Mouse (Mus musculus): ENCODE measurements around the gene Olfr713. TPM values are rescaled to one million over a fixed set of nuclear protein-coding genes. Genes with fewer than 3 reads are reported as not detected.

The Olfr713 gene
- polyA plus RNA-seq (2012; ENCODE audit: insufficient read depth, insufficient read length, low replicate concordance, missing spikeins): not detected in 2 replicates

DNA sequence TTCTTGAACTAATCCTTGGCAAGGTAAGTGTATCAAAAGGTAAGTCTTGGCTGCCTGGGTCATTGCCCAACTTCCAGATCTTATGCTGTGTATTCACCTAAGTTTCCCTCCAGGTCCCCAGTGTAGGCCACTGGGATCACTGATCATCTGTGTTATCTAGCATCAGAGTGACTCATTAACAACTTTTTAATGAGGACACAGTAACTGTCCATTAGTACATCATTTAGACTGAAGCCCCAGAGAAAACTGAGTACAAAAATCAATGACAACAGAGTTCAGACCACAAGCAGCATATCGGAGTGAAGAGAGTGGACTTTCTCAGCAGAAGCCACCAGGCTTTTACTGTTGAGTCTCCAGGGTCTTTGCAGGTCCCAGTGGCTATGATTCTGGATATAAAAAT is at the start of gene Olfr713:
Gene Olfr713, plus strand, starts transcription at position 301 of the 400 bp plus-strand sequence.
- Histone ChIP-seq H3K27ac (ENCODE audit: insufficient read depth, low read depth, low read length) (no peak within 1 kb of the TSS), H3K4me3 (ENCODE audit: insufficient read depth, low read depth, low read length) (no peak within 1 kb of the TSS), H3K4me1 (ENCODE audit: control insufficient read depth, insufficient read depth, low read length) (no peaks in the 10 kb centered on the region)
- 95% methylated on average over 1 of the region's 1 CpGs for WGBS
- TF ChIP-seq POLR2A (IDR thresholded peaks at IDR 0.05; ENCODE audit: insufficient read depth, low read depth, low read length) (no peak), CTCF (IDR thresholded peaks at IDR 0.05; ENCODE audit: insufficient read depth, low read depth, low read length) (no peak)

DNA sequence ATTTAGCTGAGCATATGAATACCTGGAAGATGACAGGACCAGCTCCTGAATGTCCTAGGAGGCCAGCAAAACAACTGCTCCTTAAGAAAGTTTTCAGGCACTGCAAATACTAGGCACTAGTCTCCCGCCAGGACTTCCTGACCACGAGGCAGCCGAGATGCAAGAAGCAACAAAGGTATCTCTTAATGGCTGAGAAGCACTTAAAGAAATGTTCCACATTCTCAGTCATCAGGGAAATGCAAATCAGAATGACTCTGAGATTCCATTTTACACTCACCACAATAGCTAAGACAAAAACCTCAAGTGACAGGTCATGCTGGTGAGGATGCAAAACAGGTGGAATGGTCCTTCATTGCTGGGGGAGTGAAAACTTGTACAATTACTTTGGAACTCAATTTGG is 45.7 kb upstream of the Olfr713 start:
- TF ChIP-seq CTCF (IDR thresholded peaks at IDR 0.05; ENCODE audit: insufficient read depth, low read depth, low read length): no peak
- TF ChIP-seq POLR2A (IDR thresholded peaks at IDR 0.05; ENCODE audit: insufficient read depth, low read depth, low read length): no peak
- 96% methylated on average over 3 of the region's 3 CpGs for WGBS
- H3K4me3 ChIP-seq (ENCODE audit: insufficient read depth, low read depth, low read length): no peak overlapping the region

GRCm38 (mm10) chr7:107000798-107001197 is 30.2 kb upstream of the Olfr713 start:
- no peak for TF ChIP-seq POLR2A (IDR thresholded peaks at IDR 0.05; ENCODE audit: insufficient read depth, low read depth, low read length)
- TF ChIP-seq CTCF (IDR thresholded peaks at IDR 0.05; ENCODE audit: insufficient read depth, low read depth, low read length): no peak
- Histone ChIP-seq H3K27ac (ENCODE audit: insufficient read depth, low read depth, low read length) (no peak overlapping the region), H3K4me3 (ENCODE audit: insufficient read depth, low read depth, low read length) (no peak overlapping the region), H3K4me1 (ENCODE audit: control insufficient read depth, insufficient read depth, low read length) (no peaks in the 10 kb centered on the region)
- 89% methylated on average over 7 of the region's 7 CpGs for WGBS

More for the DNA sequence above, 45.7 kb upstream of the Olfr713 start:
- Histone ChIP-seq H3K27ac (ENCODE audit: insufficient read depth, low read depth, low read length) (no peak overlapping the region), H3K4me1 (ENCODE audit: control insufficient read depth, insufficient read depth, low read length) (no peaks in the 10 kb centered on the region)

GRCm38 (mm10) chr7:107004169-107004568 is 26.8 kb upstream of the Olfr713 start:
- no peaks in the 10 kb centered on the region for H3K4me1 ChIP-seq (ENCODE audit: control insufficient read depth, insufficient read depth, low read length)
- 58% methylated on average over 3 of the region's 3 CpGs for WGBS
- TF ChIP-seq CTCF (IDR thresholded peaks at IDR 0.05; ENCODE audit: insufficient read depth, low read depth, low read length) (no peak), POLR2A (IDR thresholded peaks at IDR 0.05; ENCODE audit: insufficient read depth, low read depth, low read length) (no peak)
- H3K27ac ChIP-seq (ENCODE audit: insufficient read depth, low read depth, low read length): no peak overlapping the region
- no peak overlapping the region for H3K4me3 ChIP-seq (ENCODE audit: insufficient read depth, low read depth, low read length)

DNA sequence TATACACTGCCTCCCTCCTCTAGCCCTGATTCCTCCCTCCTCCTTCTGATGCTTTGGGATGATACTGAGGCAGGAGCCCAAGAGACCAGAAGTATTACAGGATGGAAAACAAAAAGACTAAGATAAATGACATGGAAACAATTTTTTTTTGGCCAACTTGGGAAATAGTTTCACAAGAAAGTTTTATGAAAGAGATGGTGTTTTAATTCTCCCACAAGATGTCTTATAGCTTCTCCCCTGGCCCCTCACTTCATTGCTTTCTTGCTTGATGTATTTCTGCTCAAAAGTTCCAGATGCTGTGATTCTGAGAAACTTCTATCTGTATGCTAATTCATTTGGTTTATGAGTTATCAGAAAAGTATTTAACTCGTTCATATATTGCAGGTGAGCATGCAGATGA is 25.0 kb upstream of the Olfr713 start, which contains the start of gene Olfr2:
Gene Olfr2, minus strand, starts transcription at position 101 of the 400 bp plus-strand sequence.
- 43% methylated on average over 1 of the region's 1 CpGs for WGBS
- no peak within 1 kb of the TSS for H3K27ac ChIP-seq (ENCODE audit: insufficient read depth, low read depth, low read length)
- no peaks in the 10 kb centered on the region for H3K4me1 ChIP-seq (ENCODE audit: control insufficient read depth, insufficient read depth, low read length)

DNA sequence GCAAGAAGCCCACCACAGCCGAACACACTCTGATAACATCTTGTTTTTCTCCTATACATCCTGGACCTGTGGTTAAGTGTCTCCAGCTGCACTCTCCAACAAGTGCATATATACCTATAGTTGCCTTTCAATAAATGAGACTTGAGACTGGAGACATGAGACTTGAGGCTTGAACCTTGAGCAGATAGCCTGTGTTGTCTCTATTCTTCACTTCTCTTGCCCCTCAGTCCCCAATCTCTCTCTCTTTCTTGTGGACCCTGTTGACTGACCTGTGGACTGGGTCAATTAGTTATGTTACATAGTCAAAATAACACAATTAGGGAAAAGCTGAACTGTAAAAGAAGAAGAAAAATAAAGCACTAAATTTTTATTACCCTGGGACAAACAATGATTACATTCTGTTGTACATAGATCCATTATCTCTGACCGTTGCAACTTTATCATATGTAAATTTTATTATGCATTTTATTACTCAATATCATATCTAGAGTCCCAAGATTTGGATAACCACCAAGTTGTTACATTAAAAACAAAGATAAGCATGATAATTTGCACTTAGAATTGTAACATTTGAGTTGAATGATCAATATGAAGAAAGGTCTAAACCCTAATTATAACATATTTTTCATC is 9.1 kb downstream of the Olfr713 start:
- WGBS: 69% methylated on average over 2 of the region's 2 CpGs
- no peak for TF ChIP-seq POLR2A (IDR thresholded peaks at IDR 0.05; ENCODE audit: insufficient read depth, low read depth, low read length)

More for the DNA sequence above, 25.0 kb upstream of the Olfr713 start, which contains the start of gene Olfr2:
- no peak for TF ChIP-seq POLR2A (IDR thresholded peaks at IDR 0.05; ENCODE audit: insufficient read depth, low read depth, low read length)
- no peak for TF ChIP-seq CTCF (IDR thresholded peaks at IDR 0.05; ENCODE audit: insufficient read depth, low read depth, low read length)
- no peak within 1 kb of the TSS for H3K4me3 ChIP-seq (ENCODE audit: insufficient read depth, low read depth, low read length)

GRCm38 (mm10) chr7:107043136-107043535 is 12.2 kb downstream of the Olfr713 start:
- Histone ChIP-seq H3K27ac (ENCODE audit: insufficient read depth, low read depth, low read length) (no peak overlapping the region), H3K4me1 (ENCODE audit: control insufficient read depth, insufficient read depth, low read length) (no peaks in the 10 kb centered on the region), H3K4me3 (ENCODE audit: insufficient read depth, low read depth, low read length) (no peak overlapping the region)
- TF ChIP-seq CTCF (IDR thresholded peaks at IDR 0.05; ENCODE audit: insufficient read depth, low read depth, low read length) (no peak), POLR2A (IDR thresholded peaks at IDR 0.05; ENCODE audit: insufficient read depth, low read depth, low read length) (no peak)
- 86% methylated on average over 3 of the region's 3 CpGs for WGBS

More for the DNA sequence above, 9.1 kb downstream of the Olfr713 start:
- no peak overlapping the region for H3K4me3 ChIP-seq (ENCODE audit: insufficient read depth, low read depth, low read length)
- no peak overlapping the region for H3K27ac ChIP-seq (ENCODE audit: insufficient read depth, low read depth, low read length)
- no peaks in the 10 kb centered on the region for H3K4me1 ChIP-seq (ENCODE audit: control insufficient read depth, insufficient read depth, low read length)

DNA sequence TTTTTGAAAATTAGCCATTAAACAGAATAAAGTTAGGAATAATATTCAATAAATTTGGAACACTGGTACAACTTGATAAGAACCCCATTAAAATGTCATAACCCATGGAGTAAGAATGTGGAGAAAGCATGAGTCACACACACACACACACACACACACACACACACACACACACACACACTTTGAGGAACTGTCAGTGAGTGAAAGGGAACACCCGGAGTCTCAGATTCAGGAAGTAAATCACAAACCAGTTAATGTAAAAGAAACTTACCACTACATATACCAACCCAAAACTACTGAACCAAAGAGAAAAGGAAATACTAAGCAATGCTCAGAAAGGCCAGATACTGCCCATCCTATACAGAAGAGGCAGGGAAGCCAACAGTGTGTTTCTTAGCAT is 13.4 kb downstream of the Olfr713 start:
- no peak overlapping the region for H3K27ac ChIP-seq (ENCODE audit: insufficient read depth, low read depth, low read length)
- TF ChIP-seq CTCF (IDR thresholded peaks at IDR 0.05; ENCODE audit: insufficient read depth, low read depth, low read length): no peak
- no peak for TF ChIP-seq POLR2A (IDR thresholded peaks at IDR 0.05; ENCODE audit: insufficient read depth, low read depth, low read length)
- WGBS: 85% methylated on average over 1 of the region's 1 CpGs
- no peaks in the 10 kb centered on the region for H3K4me1 ChIP-seq (ENCODE audit: control insufficient read depth, insufficient read depth, low read length)
- no peak overlapping the region for H3K4me3 ChIP-seq (ENCODE audit: insufficient read depth, low read depth, low read length)

- no peak overlapping the region for H3K4me3 ChIP-seq (ENCODE audit: insufficient read depth, low read depth, low read length)
- TF ChIP-seq POLR2A (IDR thresholded peaks at IDR 0.05; ENCODE audit: insufficient read depth, low read depth, low read length) (no peak), CTCF (IDR thresholded peaks at IDR 0.05; ENCODE audit: insufficient read depth, low read depth, low read length) (no peak)
- H3K27ac ChIP-seq (ENCODE audit: insufficient read depth, low read depth, low read length): no peak overlapping the region
- WGBS: 2% methylated on average over 5 of the region's 5 CpGs
- no peaks in the 10 kb centered on the region for H3K4me1 ChIP-seq (ENCODE audit: control insufficient read depth, insufficient read depth, low read length)
These were observed 14.9 kb downstream of the Olfr713 start for GRCm38 (mm10) chr7:107045833-107046232.

Measured in olfactory bulb, adult 2 months (tissue).